Mouse (Mus musculus): ENCODE data around the gene Crygs.

DNA sequence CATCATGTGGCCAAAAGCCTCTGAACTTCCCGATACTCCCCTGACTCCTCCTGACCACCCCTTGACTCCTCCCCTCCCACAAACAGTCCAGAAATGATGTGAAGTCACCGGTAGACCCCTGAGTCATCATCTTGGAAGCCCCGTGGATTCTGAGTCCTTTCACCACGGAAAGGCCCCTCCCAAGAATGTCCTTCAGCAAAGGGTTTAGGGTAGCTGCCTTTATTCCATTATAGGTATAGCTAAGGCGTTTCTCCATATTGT is 10.6 kb downstream of the Crygs start:
- TF ChIP-seq CTCF (IDR thresholded peaks at IDR 0.05; ENCODE audit: extremely low read depth, insufficient read length, insufficient replicate concordance, low read depth, low read length) (no peak), POLR2A (IDR thresholded peaks at IDR 0.05; ENCODE audit: low read depth, low read length) (no peak)
